Mouse (Mus musculus): Measurements from ENCODE around the gene Dcst1.
A peak's percentile ranks its signal among the peaks of the same experiment; 100 is the strongest.

DNA sequence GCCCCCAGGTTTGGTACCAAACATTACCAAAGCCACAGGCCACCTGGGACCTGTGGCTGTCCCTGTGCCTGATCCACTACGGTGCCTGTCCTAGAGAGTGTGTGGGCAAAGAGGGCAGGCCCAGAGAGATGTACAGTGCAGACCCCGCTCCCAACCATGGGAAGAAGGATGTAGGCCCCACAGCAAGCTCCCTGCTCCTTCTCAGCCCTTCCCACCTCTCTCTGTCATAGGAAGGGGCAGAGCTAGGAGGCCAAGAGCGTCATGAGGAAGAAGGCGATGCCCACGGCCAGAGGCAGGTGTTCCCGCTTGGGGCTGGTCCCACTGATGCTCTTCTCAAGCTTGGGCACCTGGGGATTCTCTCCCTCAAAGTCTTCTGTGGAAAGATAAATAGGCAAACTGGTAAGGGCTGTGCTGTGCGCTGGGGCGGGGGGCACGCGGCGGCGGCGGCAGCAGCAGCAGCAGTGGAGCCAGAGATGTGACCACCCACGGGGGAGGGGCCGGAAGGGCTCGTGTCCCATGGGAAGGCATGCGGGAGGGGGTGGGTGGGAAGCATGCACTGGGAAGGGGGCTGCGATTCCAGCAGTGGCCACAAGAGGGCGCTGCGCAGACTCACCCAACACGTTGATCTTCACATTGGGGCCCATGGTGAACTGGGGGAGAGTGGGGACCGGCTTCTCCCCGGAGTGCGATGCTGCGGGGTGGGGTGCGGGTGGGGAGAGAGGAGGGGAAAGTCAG, 49.7 kb downstream of the Dcst1 start:
- TF ChIP-seq CTCF (IDR thresholded peaks at IDR 0.05; ENCODE audit: control insufficient read depth, insufficient read depth, insufficient replicate concordance, low read depth, low read length) (peak; percentile 99), POLR2A (IDR thresholded peaks at IDR 0.05; ENCODE audit: control insufficient read depth, low read depth, low read length) (no peak)
